Mouse (Mus musculus): ENCODE results near the gene Itgb6.

DNA sequence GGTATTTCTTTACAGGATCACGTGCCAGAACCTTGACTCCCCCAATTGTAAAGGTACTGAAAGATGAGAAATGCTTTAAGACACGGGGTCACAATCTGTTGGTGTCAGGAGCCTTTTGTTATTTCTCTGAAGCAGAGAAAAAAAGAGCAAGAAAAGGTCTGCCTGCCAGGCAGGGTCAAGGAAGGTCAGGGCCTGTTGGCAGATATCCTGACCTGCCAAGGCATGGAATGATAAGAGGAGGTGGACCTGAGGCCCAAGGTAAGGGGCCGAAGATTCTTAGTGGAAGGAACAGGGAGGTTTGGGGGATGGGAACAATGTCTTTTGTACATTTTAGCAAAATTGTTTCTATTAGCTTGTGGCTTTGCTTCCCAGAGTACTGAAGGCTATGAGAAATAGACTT lies 13.8 kb downstream of the Itgb6 start:
- TF ChIP-seq CTCF (IDR thresholded peaks at IDR 0.05; ENCODE audit: extremely low read depth, insufficient read length, insufficient replicate concordance, low read depth, low read length) (no peak), POLR2A (IDR thresholded peaks at IDR 0.05; ENCODE audit: low read depth, low read length) (no peak)

Measured in small intestine, adult 2 months (tissue).